Mouse (Mus musculus): ENCODE measurements around the gene Ccdc12.

GRCm38 (mm10) chr9:110665912-110666311 is 9.6 kb downstream of the Ccdc12 start:
- TF ChIP-seq CTCF (IDR thresholded peaks at IDR 0.05; ENCODE audit: borderline replicate concordance, insufficient read depth, low read length) = no peak
- TF ChIP-seq POLR2A (IDR thresholded peaks at IDR 0.05; ENCODE audit: low read depth, low read length) = no peak
